7 mouse cellular contexts compared by ENCODE assay signal in the genomic region with DNA sequence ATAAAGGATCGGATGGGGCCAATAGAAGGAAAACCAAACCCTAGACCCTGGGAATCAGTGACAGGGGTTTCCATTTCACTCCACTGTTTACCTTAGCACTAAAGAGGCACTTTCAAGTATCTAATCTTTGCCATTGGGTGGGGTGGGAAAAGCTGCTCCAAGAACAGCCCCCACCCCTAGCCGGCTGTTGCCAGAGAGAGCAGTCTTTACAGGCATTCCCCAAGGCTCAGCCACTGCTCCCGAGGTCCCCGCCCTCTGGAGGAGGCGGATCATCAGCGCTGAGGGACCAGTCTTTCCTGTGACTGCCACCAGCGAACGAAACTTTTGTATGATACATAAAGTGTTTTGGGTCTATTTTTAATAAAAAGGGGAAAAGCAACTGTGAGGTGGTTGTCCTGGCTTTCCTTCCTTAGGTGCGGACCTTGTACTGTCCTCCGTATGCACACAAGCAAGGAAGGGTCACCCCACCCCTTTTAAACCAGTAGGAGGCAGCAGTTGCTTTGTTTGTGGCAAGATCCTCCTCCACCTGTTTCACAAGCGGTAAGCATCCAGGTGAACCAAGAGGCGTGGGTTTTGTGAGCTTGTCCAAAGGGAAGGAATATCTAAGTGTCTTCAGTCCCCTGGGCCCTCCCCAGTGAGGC. TPM values are rescaled to one million over a fixed set of nuclear protein-coding genes. Genes with fewer than 3 reads are reported as not detected.
DNase-seq lines count a peak whose midpoint lies in the region; ATAC-seq and TF ChIP-seq lines count a peak whose summit lies in the region.

No protein-coding gene starts in this region.

- H3K79me3 ChIP-seq in C2C12 (ENCODE audit: low read depth) = peaks cover 19% of the 10 kb centered on the region

- TF ChIP-seq POLR2A in lung, adult 2 months (IDR thresholded peaks at IDR 0.05; ENCODE audit: borderline replicate concordance, extremely low read depth, low read depth, low read length) = no peak

- H3K79me2 ChIP-seq in C2C12 (ENCODE audit: control insufficient read depth, insufficient read depth) = peaks cover 32% of the 10 kb centered on the region

- H3K9me3 ChIP-seq in forebrain, embryonic 11.5 days (ENCODE audit: control insufficient read depth, low read length) = no peaks in the 10 kb centered on the region
- H3K9me3 ChIP-seq in stomach, embryonic 14.5 days (ENCODE audit: control insufficient read depth, low read depth, low read length) = no peaks in the 10 kb centered on the region

- TF ChIP-seq CTCF in C2C12 (IDR thresholded peaks at IDR 0.05; ENCODE audit: control insufficient read depth, insufficient read depth, insufficient read length) = peak; percentile 6
- peak; percentile 46 for TF ChIP-seq CTCF in lung, adult 2 months (IDR thresholded peaks at IDR 0.05; ENCODE audit: insufficient read depth, low read length)

- H3ac ChIP-seq in C2C12 (ENCODE audit: control insufficient read depth, insufficient read length, low read depth) = no peak overlapping the region

- peak overlapping the region; percentile 42 for H3K4me2 ChIP-seq in forebrain, embryonic 11.5 days (ENCODE audit: low read depth, low read length, severe bottlenecking)
- H3K4me2 ChIP-seq in stomach, embryonic 14.5 days (replicated peaks; ENCODE audit: low read depth, low read length) = peak overlapping the region; percentile 33

- DNase-seq in 3T3-L1 (ENCODE audit: low read depth, low spot score) = peak; percentile 68
- peak; percentile 76 for DNase-seq in forebrain, embryonic 11.5 days (ENCODE audit: low spot score)
- DNase-seq in kidney, adult 11 months = peak; percentile 66
- no peak for DNase-seq in lung, adult 2 months
- DNase-seq in right cerebral cortex, postnatal 25 days = no peak

- H3K36me3 ChIP-seq in C2C12 (ENCODE audit: control insufficient read depth, insufficient read depth) = peaks cover 17% of the 10 kb centered on the region
- H3K36me3 ChIP-seq in forebrain, embryonic 11.5 days (ENCODE audit: control insufficient read depth, insufficient read depth, low read length) = no peaks in the 10 kb centered on the region
- H3K36me3 ChIP-seq in stomach, embryonic 14.5 days (ENCODE audit: control insufficient read depth, insufficient read depth, low read length) = peaks cover 10% of the 10 kb centered on the region; the same call in 1 of the 2 replicates

- no peak for ATAC-seq in forebrain, embryonic 11.5 days (replicated peaks; ENCODE audit: low FRiP score)
- peak; percentile 16; the same call in 1 of the 2 replicates for ATAC-seq in stomach, embryonic 14.5 days (ENCODE audit: insufficient number of reproducible peaks, insufficient read depth, low FRiP score, low read depth)

- H3K4me1 ChIP-seq in forebrain, embryonic 11.5 days (replicated peaks; ENCODE audit: control insufficient read depth, insufficient read depth, low read length) = peaks cover 61% of the 10 kb centered on the region
- H3K4me1 ChIP-seq in lung, adult 2 months (ENCODE audit: control insufficient read depth, insufficient read depth, low read length) = peaks cover 4% of the 10 kb centered on the region; the same call in 1 of the 2 replicates
- H3K4me1 ChIP-seq in stomach, embryonic 14.5 days (ENCODE audit: control insufficient read depth, insufficient read depth, low read length) = peaks cover 57% of the 10 kb centered on the region

- H3K9ac ChIP-seq in forebrain, embryonic 11.5 days (ENCODE audit: low read length) = peak overlapping the region; percentile 52
- no peak overlapping the region for H3K9ac ChIP-seq in stomach, embryonic 14.5 days (replicated peaks; ENCODE audit: low read depth, low read length)

- 3% methylated on average over 12 of the region's 12 CpGs for WGBS in forebrain, embryonic 11.5 days
- 3% methylated on average over 12 of the region's 12 CpGs for WGBS in lung, adult 2 months
- WGBS in stomach, embryonic 14.5 days = 1% methylated on average over 12 of the region's 12 CpGs

- no peaks in the 10 kb centered on the region for H3K27me3 ChIP-seq in C2C12 (ENCODE audit: control insufficient read depth, insufficient read depth, insufficient read length)
- H3K27me3 ChIP-seq in forebrain, embryonic 11.5 days (ENCODE audit: control insufficient read depth, insufficient read depth, low read length) = no peaks in the 10 kb centered on the region
- H3K27me3 ChIP-seq in stomach, embryonic 14.5 days (ENCODE audit: control insufficient read depth, insufficient read depth, low read length) = no peaks in the 10 kb centered on the region

- H3K27ac ChIP-seq in forebrain, embryonic 11.5 days (ENCODE audit: low read depth, low read length) = peak overlapping the region; percentile 71
- peak overlapping the region; percentile 48; the same call in 1 of the 2 replicates for H3K27ac ChIP-seq in stomach, embryonic 14.5 days (ENCODE audit: low read length)

- H3K4me3 ChIP-seq in C2C12 (ENCODE audit: insufficient read depth, poor library complexity, severe bottlenecking) = no peak overlapping the region
- H3K4me3 ChIP-seq in forebrain, embryonic 11.5 days (ENCODE audit: low read depth, low read length) = 0 out of 2 replicates have a peak overlapping the region, but pooled peaks have one; percentile 0
- no peak overlapping the region for H3K4me3 ChIP-seq in lung, adult 2 months (replicated peaks; ENCODE audit: extremely low read depth, low read depth, low read length)
- no peak overlapping the region; the same call in 1 of the 2 replicates for H3K4me3 ChIP-seq in stomach, embryonic 14.5 days (ENCODE audit: low read depth, low read length)

TF ChIP-seq in C2C12, 6 proteins besides CTCF, POLR2A, EP300 and RAD21:
- TF ChIP-seq MYOG (IDR thresholded peaks at IDR 0.05; ENCODE audit: control insufficient read depth, extremely low read depth, insufficient read length) = no peak
- TF ChIP-seq FOSL1 (IDR thresholded peaks at IDR 0.05; ENCODE audit: insufficient read depth, low read length, poor library complexity, severe bottlenecking) = no peak
- no peak for TF ChIP-seq USF1 (IDR thresholded peaks at IDR 0.05; ENCODE audit: low read depth)
- no peak for TF ChIP-seq MAX (IDR thresholded peaks at IDR 0.05)
- TF ChIP-seq CEBPB (IDR thresholded peaks at IDR 0.05; ENCODE audit: low read depth) = no peak
- no peak for TF ChIP-seq MYOD1 (IDR thresholded peaks at IDR 0.05; ENCODE audit: control insufficient read depth, insufficient read length, low read depth)
TF ChIP-seq in C2C12: peak in this region for 0.

RNA-seq across cellular contexts. Expression of a gene that starts 4.5 kb away (rescaled TPM):
- polyA plus RNA-seq in C2C12 (2012; fragmentation: generic; extraction: Trizol) = 0.35 TPM
- polyA plus RNA-seq in forebrain, embryonic 11.5 days (2014; fragmentation: Nextera tagmentation; extraction: Ambion mirVana) = 12.7 and 13.2 TPM in 2 replicates
- 1.6 and 2.0 TPM in 2 replicates for polyA plus RNA-seq in lung, adult 2 months (2012; rRNA removed)
- 9.3 and 10.7 TPM in 2 replicates for polyA plus RNA-seq in stomach, embryonic 14.5 days (2014; fragmentation: Nextera tagmentation; extraction: Ambion mirVana)

RNA-seq across cellular contexts. Expression of a gene that starts 5.1 kb away (rescaled TPM):
- 4.4 TPM for polyA plus RNA-seq in C2C12 (2012; fragmentation: generic; extraction: Trizol)
- 3.7 and 4.3 TPM in 2 replicates for polyA plus RNA-seq in forebrain, embryonic 11.5 days (2014; fragmentation: Nextera tagmentation; extraction: Ambion mirVana)
- 1.8 and 4.1 TPM in 2 replicates for polyA plus RNA-seq in lung, adult 2 months (2012; rRNA removed)
- polyA plus RNA-seq in stomach, embryonic 14.5 days (2014; fragmentation: Nextera tagmentation; extraction: Ambion mirVana) = 5.1 and 5.9 TPM in 2 replicates

RNA-seq across cellular contexts. Expression of a gene that starts 11.2 kb away (rescaled TPM):
- polyA plus RNA-seq in C2C12 (2012; fragmentation: generic; extraction: Trizol) = 13.9 TPM
- 44.5 and 45.1 TPM in 2 replicates for polyA plus RNA-seq in forebrain, embryonic 11.5 days (2014; fragmentation: Nextera tagmentation; extraction: Ambion mirVana)
- 6.0 and 10.3 TPM in 2 replicates for polyA plus RNA-seq in lung, adult 2 months (2012; rRNA removed)
- 26.7 and 28.9 TPM in 2 replicates for polyA plus RNA-seq in stomach, embryonic 14.5 days (2014; fragmentation: Nextera tagmentation; extraction: Ambion mirVana)

RNA-seq across cellular contexts. Expression of a gene that starts 23.4 kb away (rescaled TPM):
- polyA plus RNA-seq in C2C12 (2012; fragmentation: generic; extraction: Trizol) = 35.4 TPM
- polyA plus RNA-seq in forebrain, embryonic 11.5 days (2014; fragmentation: Nextera tagmentation; extraction: Ambion mirVana) = 27.7 and 28.4 TPM in 2 replicates
- polyA plus RNA-seq in lung, adult 2 months (2012; rRNA removed) = 34.6 and 41.4 TPM in 2 replicates
- polyA plus RNA-seq in stomach, embryonic 14.5 days (2014; fragmentation: Nextera tagmentation; extraction: Ambion mirVana) = 35.9 and 36.5 TPM in 2 replicates

RNA-seq across cellular contexts. Expression of a gene that starts 36.9 kb away (rescaled TPM):
- 0.15 TPM for polyA plus RNA-seq in C2C12 (2012; fragmentation: generic; extraction: Trizol)
- 30.4 and 35.7 TPM in 2 replicates for polyA plus RNA-seq in forebrain, embryonic 11.5 days (2014; fragmentation: Nextera tagmentation; extraction: Ambion mirVana)
- 822 and 853 TPM in 2 replicates for polyA plus RNA-seq in lung, adult 2 months (2012; rRNA removed)
- 84.2 and 93.7 TPM in 2 replicates for polyA plus RNA-seq in stomach, embryonic 14.5 days (2014; fragmentation: Nextera tagmentation; extraction: Ambion mirVana)

Comparison
In these comparisons a context has a peak if more than half of its experiments do, and no peak if none do; other contexts are left out.
1. DNase-seq: peak in 3T3-L1 (single experiment), forebrain, embryonic 11.5 days (single experiment) and kidney, adult 11 months (single experiment); none in lung, adult 2 months (single experiment) and right cerebral cortex, postnatal 25 days (single experiment).